ENCODE assay signal across 21 mouse cellular contexts in the genomic region with DNA sequence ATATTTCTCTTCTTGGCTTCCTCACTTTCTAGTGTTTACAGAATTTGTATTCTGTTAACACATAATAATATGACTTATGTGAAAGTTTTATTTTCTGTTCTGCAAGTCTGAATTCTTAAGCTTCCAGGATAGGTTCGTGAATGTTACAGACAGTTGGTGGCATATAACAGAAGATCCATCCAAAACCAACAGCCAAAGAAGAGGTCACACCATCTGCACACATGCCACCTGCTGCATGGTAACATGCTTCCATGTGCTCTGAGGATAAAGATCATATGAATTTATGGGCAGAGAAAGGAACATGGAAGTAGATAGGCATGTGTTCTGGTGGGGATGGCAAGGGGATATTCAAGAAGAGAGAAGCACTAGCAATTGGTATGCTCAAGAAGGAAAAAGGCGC.
"Had no signal": no experiment of that assay in that cellular context is flagged by ENCODE, and none has a peak within 500 bp of the region (broad histone marks: within the 10 kb centered on the region; RNA-seq: fewer than 3 reads in every experiment).

No protein-coding gene starts in this region.

- H3K4me2 ChIP-seq: lung, embryonic 15.5 days; midbrain, embryonic 12.5 days; neural tube, embryonic 13.5 days; neural tube, embryonic 15.5 days had no signal

- H3K9me3 ChIP-seq: lung, embryonic 15.5 days; midbrain, embryonic 10.5 days; midbrain, embryonic 12.5 days; neural tube, embryonic 13.5 days; neural tube, embryonic 15.5 days had no signal

- H3K27me3 ChIP-seq: lung, embryonic 15.5 days; midbrain, embryonic 12.5 days; neural tube, embryonic 13.5 days; neural tube, embryonic 15.5 days had no signal

- H3K27ac ChIP-seq: lung, embryonic 15.5 days; midbrain, embryonic 10.5 days; midbrain, embryonic 12.5 days; neural tube, embryonic 13.5 days; neural tube, embryonic 15.5 days had no signal

- H3K4me1 ChIP-seq: lung, embryonic 15.5 days had no signal

- DNase-seq: liver, postnatal 0 days; lung, adult 2 months; lung, postnatal 14 days; lung, postnatal 4 days; midbrain, embryonic 14.5 days; retina, postnatal 1 day; right cerebral cortex, adult 18-20 months; right cerebral cortex, postnatal 25 days; right cerebral cortex, postnatal 4 days; spleen, adult 18-20 months; thymus, adult 18-20 months; thymus, postnatal 14 days; thymus, postnatal 36 days had no signal

- ATAC-seq: liver, postnatal 0 days; lung, postnatal 0 days; midbrain, embryonic 16.5 days had no signal

- H3K9ac ChIP-seq: liver, postnatal 0 days; lung, embryonic 15.5 days; midbrain, embryonic 12.5 days; neural tube, embryonic 13.5 days; neural tube, embryonic 15.5 days had no signal

- H3K36me3 ChIP-seq: lung, embryonic 15.5 days; midbrain, embryonic 10.5 days; midbrain, embryonic 12.5 days; neural tube, embryonic 13.5 days; neural tube, embryonic 15.5 days had no signal

- H3K4me3 ChIP-seq: lung, embryonic 15.5 days; midbrain, embryonic 10.5 days; midbrain, embryonic 12.5 days; myocyte; neural tube, embryonic 13.5 days; neural tube, embryonic 15.5 days had no signal
